Mouse (Mus musculus): ENCODE measurements around the gene Irak1. TPM values are rescaled to one million over a fixed set of nuclear protein-coding genes. Genes with fewer than 3 reads are reported as not detected.
A peak's percentile ranks its signal among the peaks of the same experiment; 100 is the strongest.

Irak1 gene
- polyA plus RNA-seq, 1 experiment = 101 TPM

GRCm38 (mm10) chrX:73966248-73967176 is 57.2 kb downstream of the Irak1 start, which contains the start of gene Hcfc1:
Hcfc1 (minus strand) TSS chrX:73966357.
- peak; percentile 79 to 90 for DNase-seq (ENCODE audit: extremely low spot score in 1 of 2, low spot score in 1 of 2)

GRCm38 (mm10) chrX:73965307-73965706 is 58.4 kb downstream of the Irak1 start:
- DNase-seq (ENCODE audit: extremely low spot score in 1 of 2, low spot score in 1 of 2) = peak; percentile 49 to 77

GRCm38 (mm10) chrX:73964363-73964762 is 59.4 kb downstream of the Irak1 start:
- no peak for DNase-seq (ENCODE audit: extremely low spot score in 1 of 2, low spot score in 1 of 2)

Other genes with a start within 250 kb of the Irak1 start
- 19.1 and 20.2 TPM in 2 replicates for gene Srpk3, start 249.5 kb downstream of the Irak1 start, polyA plus RNA-seq (2012; rRNA removed)
- gene Idh3g, start 237.0 kb downstream of the Irak1 start, polyA plus RNA-seq (2012; rRNA removed) = 545 and 567 TPM in 2 replicates
- gene Ssr4, start 236.9 kb downstream of the Irak1 start, polyA plus RNA-seq (2012; rRNA removed) = 142 and 161 TPM in 2 replicates
- 89.4 and 92.9 TPM in 2 replicates for gene Pdzd4, start 198.9 kb downstream of the Irak1 start, polyA plus RNA-seq (2012; rRNA removed)
- gene Avpr2, start 131.8 kb downstream of the Irak1 start, polyA plus RNA-seq (2012; rRNA removed) = not detected in 2 replicates
- gene L1cam, start 127.8 kb downstream of the Irak1 start, polyA plus RNA-seq (2012; rRNA removed) = 88.7 and 113 TPM in 2 replicates
- gene Arhgap4, start 102.0 kb downstream of the Irak1 start, polyA plus RNA-seq (2012; rRNA removed) = 6.4 and 7.3 TPM in 2 replicates
- 77.6 and 80.3 TPM in 2 replicates for gene Naa10, start 102.0 kb downstream of the Irak1 start, polyA plus RNA-seq (2012; rRNA removed)
- gene Renbp, start 93.1 kb downstream of the Irak1 start, polyA plus RNA-seq (2012; rRNA removed) = 9.2 and 10.0 TPM in 2 replicates
- gene Hcfc1, start 57.6 kb downstream of the Irak1 start, polyA plus RNA-seq (2012; rRNA removed) = 41.1 and 44.0 TPM in 2 replicates
- gene Opn1mw, start 103.5 kb upstream of the Irak1 start, polyA plus RNA-seq (2012; rRNA removed) = 0.25 and 0.32 TPM in 2 replicates
- 29.7 and 30.6 TPM in 2 replicates for gene Mecp2, start 111.4 kb upstream of the Irak1 start, polyA plus RNA-seq (2012; rRNA removed)
- not detected in 2 replicates for gene Tex28, start 143.9 kb upstream of the Irak1 start, polyA plus RNA-seq (2012; rRNA removed)
- 0.04 TPM in 2 replicates for gene Tktl1, start 153.3 kb upstream of the Irak1 start, polyA plus RNA-seq (2012; rRNA removed)
- 131 and 166 TPM in 2 replicates for gene Flna, start 225.9 kb upstream of the Irak1 start, polyA plus RNA-seq (2012; rRNA removed)
- 45.2 and 45.8 TPM in 2 replicates for gene Emd, start 230.8 kb upstream of the Irak1 start, polyA plus RNA-seq (2012; rRNA removed)
- gene Rpl10, start 246.9 kb upstream of the Irak1 start, polyA plus RNA-seq (2012; rRNA removed) = 698 and 796 TPM in 2 replicates

Measured in frontal cortex, adult 2 months (tissue).